Mouse (Mus musculus) embryonic facial prominence, embryonic 15.5 days (tissue): ENCODE measurements around the gene Carnmt1. TPM values are rescaled to one million over a fixed set of nuclear protein-coding genes. Genes with fewer than 3 reads are reported as not detected.

Source experiments
- ATAC-seq: fragments of 200-750 bp; cut with Nextera tagmentation; 2 replicates; pipeline ENCODE4 v1.8.0; 2017; ENCODE audit warnings: low read depth, moderate TSS enrichment; ENCODE audit not compliant: insufficient number of reproducible peaks, low FRiP score, low TSS enrichment
- H3K27ac ChIP-seq: fragments of 300-500 bp; sonication (generic); replicated peaks from 2 replicates; pipeline ENCODE4 v1.5.1; 2015; ENCODE audit warnings: mild to moderate bottlenecking, inconsistent platforms
- H3K27me3 ChIP-seq: fragments of 300-500 bp; sonication (generic); 2 replicates; pipeline ENCODE4 v1.6.1; 2015; ENCODE audit warnings: inconsistent platforms
- H3K36me3 ChIP-seq: fragments of 300-500 bp; sonication (generic); 2 replicates; pipeline ENCODE4 v1.6.1; 2015; ENCODE audit warnings: mild to moderate bottlenecking, inconsistent platforms
- H3K4me1 ChIP-seq: fragments of 300-500 bp; sonication (generic); 2 replicates; pipeline ENCODE4 v1.6.1; 2015; ENCODE audit warnings: inconsistent platforms
- H3K4me2 ChIP-seq: fragments of 300-500 bp; sonication (generic); replicated peaks from 2 replicates; pipeline ENCODE4 v1.6.1; 2015; ENCODE audit warnings: mild to moderate bottlenecking, inconsistent platforms
- H3K4me3 ChIP-seq: fragments of 300-500 bp; sonication (generic); replicated peaks from 2 replicates; pipeline ENCODE4 v1.5.1; 2015; ENCODE audit warnings: mild to moderate bottlenecking, inconsistent platforms
- H3K9ac ChIP-seq: fragments of 300-500 bp; sonication (generic); 2 replicates; pipeline ENCODE4 v1.6.1; 2015; ENCODE audit warnings: inconsistent platforms
- H3K9me3 ChIP-seq: fragments of 300-500 bp; sonication (generic); replicated peaks from 2 replicates; pipeline ENCODE4 v1.6.1; 2016; ENCODE audit warnings: inconsistent platforms
- WGBS: fragments of 180-500 bp; shearing (Covaris S2); methylation state at CpG from one replicate; pipeline ENCODE4 v1.1.7; 2015; 5-methylcytosine and 5-hydroxymethylcytosine counted together
- polyA plus RNA-seq: library from polyadenylated mRNA; unstranded; fragments of >200 nt; fragmentation: Nextera tagmentation; extraction: Ambion mirVana; gene quantifications from 2 replicates; pipeline ENCODE4 v1.2.1, GENCODE M21; 2015

Carnmt1 gene
- polyA plus RNA-seq, 1 experiment from 2014 or later = 36.5 TPM

GRCm38 (mm10) chr19:18654330-18654729, 16.2 kb upstream of the Carnmt1 start:
- Histone ChIP-seq H3K9ac (no peak overlapping the region), H3K4me3 (no peak overlapping the region), H3K4me1 (no peaks in the 10 kb centered on the region), H3K27ac (no peak overlapping the region), H3K36me3 (no peaks in the 10 kb centered on the region), H3K9me3 (no peaks in the 10 kb centered on the region), H3K4me2 (no peak overlapping the region), H3K27me3 (no peaks in the 10 kb centered on the region)
- ATAC-seq = no peak
- whole genome bisulfite sequencing = 88% methylated on average over 8 of the region's 8 CpGs

GRCm38 (mm10) chr19:18654984-18655383, 15.6 kb upstream of the Carnmt1 start:
- no peaks in the 10 kb centered on the region for H3K27me3 ChIP-seq
- H3K36me3 ChIP-seq = no peaks in the 10 kb centered on the region
- H3K9ac ChIP-seq = no peak overlapping the region
- WGBS = 76% methylated on average over 5 of the region's 5 CpGs
- no peaks in the 10 kb centered on the region for H3K9me3 ChIP-seq
- no peak overlapping the region for H3K4me2 ChIP-seq
- ATAC-seq = no peak
- no peaks in the 10 kb centered on the region for H3K4me1 ChIP-seq
- no peak overlapping the region for H3K27ac ChIP-seq
- H3K4me3 ChIP-seq = no peak overlapping the region

GRCm38 (mm10) chr19:18655999-18656398, 14.6 kb upstream of the Carnmt1 start:
- Histone ChIP-seq H3K27ac (no peak overlapping the region), H3K4me2 (no peak overlapping the region), H3K9me3 (no peaks in the 10 kb centered on the region), H3K4me3 (no peak overlapping the region), H3K27me3 (no peaks in the 10 kb centered on the region), H3K36me3 (no peaks in the 10 kb centered on the region), H3K9ac (no peak overlapping the region), H3K4me1 (no peaks in the 10 kb centered on the region)
- no peak for ATAC-seq
- WGBS = 85% methylated on average over 7 of the region's 7 CpGs

GRCm38 (mm10) chr19:18658473-18658872, 12.1 kb upstream of the Carnmt1 start:
- WGBS = 57% methylated on average over 4 of the region's 4 CpGs
- no peak overlapping the region for H3K9ac ChIP-seq
- no peaks in the 10 kb centered on the region for H3K4me1 ChIP-seq
- no peaks in the 10 kb centered on the region for H3K36me3 ChIP-seq
- H3K4me2 ChIP-seq = no peak overlapping the region
- H3K27ac ChIP-seq = peak overlapping the region; percentile 44; the same call in 1 of the 2 replicates
- H3K9me3 ChIP-seq = no peaks in the 10 kb centered on the region
- ATAC-seq = no peak
- H3K27me3 ChIP-seq = no peaks in the 10 kb centered on the region
- no peak overlapping the region for H3K4me3 ChIP-seq

DNA sequence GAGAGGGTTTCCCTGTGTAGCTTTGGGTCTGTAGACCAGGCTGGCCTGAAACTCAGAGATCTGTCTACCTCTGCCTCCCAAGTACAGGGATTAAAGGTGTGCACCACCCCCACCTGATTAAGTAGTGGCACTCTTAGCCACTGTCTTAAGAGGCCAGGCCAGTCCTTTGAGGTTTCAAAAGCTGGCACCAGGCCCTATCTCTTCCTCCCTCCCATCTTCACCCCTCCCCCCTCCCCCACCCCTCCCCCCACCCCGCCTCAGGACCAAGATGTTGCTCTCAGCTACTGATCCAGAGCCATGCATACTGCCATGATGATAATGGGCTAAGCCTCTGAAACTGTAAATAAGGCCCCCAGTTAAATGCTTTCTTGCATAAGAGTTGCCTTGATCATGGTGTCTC, 11.2 kb upstream of the Carnmt1 start:
- WGBS = 67% methylated on average over 1 of the region's 1 CpGs
- Histone ChIP-seq H3K27me3 (no peaks in the 10 kb centered on the region), H3K4me2 (no peak overlapping the region), H3K9ac (no peak overlapping the region), H3K9me3 (no peaks in the 10 kb centered on the region), H3K27ac (no peak overlapping the region), H3K36me3 (no peaks in the 10 kb centered on the region), H3K4me1 (no peaks in the 10 kb centered on the region), H3K4me3 (no peak overlapping the region)
- ATAC-seq = no peak

DNA sequence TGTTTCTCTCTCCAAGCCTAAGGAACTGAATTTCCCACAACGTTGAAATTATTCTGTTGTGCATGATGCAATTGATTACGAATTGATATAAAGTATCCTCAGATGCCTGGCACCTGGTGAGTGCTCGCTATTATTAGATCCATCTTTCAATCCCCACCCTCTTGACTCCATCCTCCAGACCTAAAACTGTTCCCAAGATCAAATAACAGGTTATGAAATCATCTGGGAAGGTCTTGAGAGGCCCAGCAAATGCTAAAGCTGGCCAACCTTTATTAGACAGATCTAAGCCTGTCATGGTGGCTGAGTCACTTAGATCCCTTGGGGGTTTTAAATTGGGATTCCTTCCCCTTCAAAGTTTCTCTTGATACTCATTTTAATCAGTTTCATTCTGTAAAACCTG, 10.1 kb upstream of the Carnmt1 start:
- 65% methylated on average over 3 of the region's 3 CpGs for WGBS
- Histone ChIP-seq H3K4me3 (no peak overlapping the region), H3K27ac (peak overlapping the region; percentile 34; the same call in 1 of the 2 replicates), H3K27me3 (no peaks in the 10 kb centered on the region), H3K36me3 (no peaks in the 10 kb centered on the region), H3K4me1 (no peaks in the 10 kb centered on the region), H3K4me2 (no peak overlapping the region), H3K9ac (no peak overlapping the region), H3K9me3 (no peaks in the 10 kb centered on the region)
- no peak for ATAC-seq

DNA sequence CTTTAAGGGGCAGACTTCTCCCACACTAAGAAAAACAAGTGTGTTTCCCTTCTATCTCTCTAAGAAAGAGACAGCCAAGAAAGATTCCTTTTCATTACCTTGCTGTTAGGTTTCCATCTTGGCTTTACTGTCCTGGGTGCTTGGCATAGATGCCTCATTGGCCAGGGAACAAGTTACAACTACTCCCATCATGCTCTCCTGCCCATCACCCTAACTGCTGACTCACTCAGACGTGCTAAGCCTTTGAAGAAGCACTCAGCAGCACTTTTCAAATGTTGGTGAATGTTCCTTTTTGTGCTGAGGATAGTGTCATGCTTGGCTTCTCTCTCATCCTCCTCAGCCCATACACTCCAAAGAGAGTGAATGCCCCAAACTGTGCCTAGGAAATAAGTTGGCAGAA, 8.9 kb upstream of the Carnmt1 start:
- H3K4me3 ChIP-seq = no peak overlapping the region
- H3K36me3 ChIP-seq = no peaks in the 10 kb centered on the region
- no peaks in the 10 kb centered on the region for H3K9me3 ChIP-seq
- H3K27me3 ChIP-seq = no peaks in the 10 kb centered on the region
- WGBS = 37% methylated on average over 1 of the region's 1 CpGs
- ATAC-seq = no peak
- H3K4me2 ChIP-seq = no peak overlapping the region
- H3K4me1 ChIP-seq = no peaks in the 10 kb centered on the region
- H3K27ac ChIP-seq = no peak overlapping the region
- H3K9ac ChIP-seq = no peak overlapping the region

GRCm38 (mm10) chr19:18663904-18664303, 6.7 kb upstream of the Carnmt1 start:
- no peaks in the 10 kb centered on the region for H3K9me3 ChIP-seq
- no peak overlapping the region for H3K4me2 ChIP-seq
- H3K4me1 ChIP-seq = no peaks in the 10 kb centered on the region
- no peak for ATAC-seq
- WGBS = 62% methylated on average over 2 of the region's 2 CpGs
- no peaks in the 10 kb centered on the region for H3K27me3 ChIP-seq
- H3K36me3 ChIP-seq = no peaks in the 10 kb centered on the region
- no peak overlapping the region for H3K27ac ChIP-seq
- no peak overlapping the region for H3K9ac ChIP-seq
- no peak overlapping the region for H3K4me3 ChIP-seq

- Histone ChIP-seq H3K36me3 (no peaks in the 10 kb centered on the region), H3K4me2 (no peak overlapping the region), H3K9me3 (no peaks in the 10 kb centered on the region), H3K27ac (no peak overlapping the region), H3K4me3 (no peak overlapping the region), H3K4me1 (peaks cover 12% of the 10 kb centered on the region), H3K9ac (no peak overlapping the region), H3K27me3 (no peaks in the 10 kb centered on the region)
- no peak for ATAC-seq
- WGBS = 46% methylated on average over 7 of the region's 7 CpGs
Measured at GRCm38 (mm10) chr19:18666966-18667365, 3.6 kb upstream of the Carnmt1 start.

DNA sequence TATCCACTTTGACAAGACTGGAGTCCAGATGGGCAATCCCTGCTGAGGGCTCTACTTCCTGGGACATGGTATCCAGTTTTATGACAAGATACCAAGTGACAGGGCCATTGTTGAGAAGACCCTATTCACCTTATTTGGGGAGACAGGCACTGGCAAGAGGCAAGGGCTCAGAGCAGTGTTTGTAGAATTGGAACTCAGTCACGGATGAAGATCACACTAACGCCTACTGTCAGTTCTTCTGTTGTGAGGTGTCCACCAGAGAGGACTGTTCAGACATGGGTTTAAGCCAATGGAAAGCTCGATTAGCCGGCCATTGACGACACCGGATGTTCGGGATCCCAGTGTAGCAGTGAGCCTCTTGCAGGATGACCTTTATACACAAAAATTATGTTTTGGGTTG, 1.0 kb upstream of the Carnmt1 start:
- peaks cover 27% of the 10 kb centered on the region for H3K4me1 ChIP-seq
- no peak overlapping the region for H3K4me3 ChIP-seq
- H3K9ac ChIP-seq = no peak overlapping the region
- WGBS = 91% methylated on average over 7 of the region's 7 CpGs
- H3K9me3 ChIP-seq = no peaks in the 10 kb centered on the region
- no peak overlapping the region for H3K4me2 ChIP-seq
- peak overlapping the region; percentile 82; the same call in 1 of the 2 replicates for H3K27ac ChIP-seq
- no peaks in the 10 kb centered on the region for H3K36me3 ChIP-seq
- H3K27me3 ChIP-seq = no peaks in the 10 kb centered on the region
- ATAC-seq = no peak

- no peaks in the 10 kb centered on the region for H3K27me3 ChIP-seq
- peak overlapping the region; percentile 63 for H3K4me3 ChIP-seq
- peak; percentile 59 for ATAC-seq
- H3K27ac ChIP-seq = peak overlapping the region; percentile 91
- H3K4me2 ChIP-seq = peak overlapping the region; percentile 66
- H3K36me3 ChIP-seq = no peaks in the 10 kb centered on the region
- H3K4me1 ChIP-seq = peaks cover 29% of the 10 kb centered on the region
- H3K9ac ChIP-seq = peak overlapping the region; percentile 47
- WGBS = under 1% methylated on average over 64 of the region's 64 CpGs
- no peaks in the 10 kb centered on the region for H3K9me3 ChIP-seq
Measured at GRCm38 (mm10) chr19:18671056-18671741, 635 bp downstream of the Carnmt1 start.

DNA sequence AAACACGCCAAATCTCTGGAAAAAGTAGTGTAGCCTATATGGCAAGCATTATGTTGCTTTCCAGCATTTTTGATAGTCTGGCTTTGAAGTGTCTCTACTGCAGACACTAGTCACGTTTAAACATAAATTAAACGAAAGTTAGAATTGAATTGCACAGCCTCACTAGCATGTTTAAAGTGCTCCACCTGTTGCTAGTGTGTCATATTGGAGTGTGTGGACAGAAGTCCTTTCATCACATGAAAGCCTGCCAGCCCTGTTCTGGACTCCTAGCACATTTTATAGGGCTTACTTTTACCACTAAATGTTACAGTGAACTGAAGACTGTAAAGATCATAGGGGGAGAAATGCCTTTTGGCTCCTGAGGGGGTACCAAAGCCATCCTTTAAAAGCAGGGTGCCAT, 1.9 kb downstream of the Carnmt1 start:
- Histone ChIP-seq H3K4me1 (peaks cover 29% of the 10 kb centered on the region), H3K4me3 (peak overlapping the region; percentile 63; the same call in 1 of the 2 replicates), H3K4me2 (peak overlapping the region; percentile 66), H3K9ac (no peak overlapping the region), H3K9me3 (no peaks in the 10 kb centered on the region), H3K36me3 (no peaks in the 10 kb centered on the region), H3K27me3 (no peaks in the 10 kb centered on the region), H3K27ac (no peak overlapping the region)
- WGBS = 44% methylated on average over 3 of the region's 3 CpGs
- ATAC-seq = no peak
